Mouse (Mus musculus): ENCODE data around the gene Pgap1.

Gene Pgap1

DNA sequence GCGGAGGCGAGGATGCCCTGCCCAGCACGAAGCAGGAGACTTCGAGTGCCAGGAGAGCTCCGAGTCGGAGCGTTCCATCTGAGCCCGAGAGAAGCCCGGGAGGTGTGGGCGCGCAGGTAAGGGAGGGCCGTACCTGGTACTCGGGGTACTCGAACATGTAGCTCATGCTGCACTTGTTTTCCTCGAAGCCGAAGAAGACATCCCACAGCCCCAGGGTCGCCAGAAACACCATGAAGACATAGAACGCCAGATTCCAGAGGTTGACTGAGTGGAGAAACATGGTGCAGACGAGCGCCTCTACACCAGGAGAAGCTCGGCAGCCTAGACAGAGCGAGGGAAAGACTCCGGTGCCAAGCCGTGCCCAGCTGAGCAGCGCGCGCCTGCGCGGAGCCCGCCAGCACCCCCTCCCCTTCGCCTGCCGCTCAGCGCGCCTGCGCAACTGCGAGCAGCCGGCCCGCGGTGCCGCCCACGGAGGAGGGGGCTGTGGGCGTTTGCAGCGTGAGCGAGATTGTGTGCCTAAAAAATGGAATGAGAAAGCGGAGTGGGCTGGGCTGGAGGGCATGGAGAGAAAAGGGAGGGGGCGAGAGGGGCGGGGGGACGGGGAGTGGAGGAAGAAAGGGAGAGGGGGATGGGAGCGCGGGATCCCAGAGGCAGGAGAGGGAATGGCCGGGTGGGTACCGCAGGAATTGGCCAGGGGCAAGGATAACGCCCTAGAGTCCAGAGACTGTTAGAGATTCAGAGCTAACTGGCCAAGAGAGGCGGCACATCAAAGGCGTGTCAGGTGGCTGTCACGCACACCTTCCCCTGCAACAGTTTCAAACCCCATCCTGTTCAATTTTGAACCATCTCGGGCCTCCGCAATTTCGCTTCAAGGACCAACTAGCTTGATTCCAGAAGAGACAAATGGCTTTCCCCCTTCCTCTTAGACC lies at the start of gene Pgap1:
TSS of gene Pgap1 (minus strand) at position 384 of the 929 bp plus-strand sequence.
- peak; percentile 26 for DNase-seq (ENCODE audit: extremely low spot score, low read depth, low spot score)

DNA sequence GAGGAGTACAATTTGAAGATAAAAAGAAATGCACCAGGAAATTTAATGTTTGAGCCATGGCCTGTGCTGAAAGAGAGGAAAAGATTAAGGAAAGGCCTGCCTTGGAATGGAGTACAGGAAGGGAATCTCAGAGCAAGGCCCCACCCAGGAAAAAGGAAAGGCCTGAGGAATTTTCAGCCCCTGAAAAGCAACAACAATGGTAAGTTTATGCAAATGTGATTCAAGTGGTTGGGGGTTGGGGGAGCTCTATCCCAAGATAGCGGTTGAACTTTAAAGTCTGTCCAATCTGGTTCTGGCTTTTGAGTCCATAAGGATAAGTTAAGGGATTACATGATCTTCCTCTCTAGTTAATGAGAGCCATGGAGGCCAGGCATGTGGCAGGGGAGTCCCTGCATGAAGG lies 49.5 kb upstream of the Pgap1 start:
- no peak for DNase-seq (ENCODE audit: extremely low spot score, low read depth, low spot score)

DNA sequence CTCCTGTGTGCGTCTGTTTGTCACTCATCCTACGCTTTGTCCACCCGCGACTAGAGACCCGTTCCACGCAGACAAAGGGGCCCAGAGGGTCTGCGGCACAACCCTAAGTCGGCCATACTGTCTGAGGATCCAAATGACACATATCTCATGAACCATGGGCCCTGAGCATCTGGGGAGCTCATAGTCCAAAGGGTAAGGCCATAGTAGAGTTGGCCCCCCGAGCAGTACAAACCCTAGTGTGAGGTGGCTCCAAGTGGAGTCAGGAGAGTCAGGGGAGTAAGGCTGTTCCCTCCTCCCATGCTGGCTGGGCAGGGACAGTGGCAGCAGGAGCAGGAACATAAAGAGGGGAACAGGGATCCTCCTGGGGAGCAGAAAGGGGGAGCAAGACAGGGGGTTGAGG lies 44.2 kb upstream of the Pgap1 start:
- DNase-seq (ENCODE audit: extremely low spot score, low read depth, low spot score): no peak

DNA sequence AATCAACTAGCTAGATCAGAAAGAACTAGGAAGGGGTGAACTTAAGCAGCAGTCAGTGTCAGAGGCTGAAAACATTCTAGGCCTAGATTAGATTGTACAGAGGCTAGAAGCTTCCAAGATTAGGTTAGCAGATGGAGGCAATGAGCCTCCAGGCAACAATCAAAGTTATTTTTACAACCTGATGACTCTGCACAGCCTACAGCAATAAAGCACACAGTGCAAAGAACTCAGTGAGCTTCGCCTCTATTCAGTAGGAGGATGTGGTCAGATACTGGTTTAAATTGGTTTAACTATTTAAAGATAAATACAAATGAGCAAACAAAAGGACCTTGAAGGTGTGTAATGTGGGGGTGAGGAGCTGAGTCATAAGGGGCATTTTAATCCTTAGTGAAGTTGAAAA lies 42.8 kb upstream of the Pgap1 start:
- no peak for DNase-seq (ENCODE audit: extremely low spot score, low read depth, low spot score)

DNA sequence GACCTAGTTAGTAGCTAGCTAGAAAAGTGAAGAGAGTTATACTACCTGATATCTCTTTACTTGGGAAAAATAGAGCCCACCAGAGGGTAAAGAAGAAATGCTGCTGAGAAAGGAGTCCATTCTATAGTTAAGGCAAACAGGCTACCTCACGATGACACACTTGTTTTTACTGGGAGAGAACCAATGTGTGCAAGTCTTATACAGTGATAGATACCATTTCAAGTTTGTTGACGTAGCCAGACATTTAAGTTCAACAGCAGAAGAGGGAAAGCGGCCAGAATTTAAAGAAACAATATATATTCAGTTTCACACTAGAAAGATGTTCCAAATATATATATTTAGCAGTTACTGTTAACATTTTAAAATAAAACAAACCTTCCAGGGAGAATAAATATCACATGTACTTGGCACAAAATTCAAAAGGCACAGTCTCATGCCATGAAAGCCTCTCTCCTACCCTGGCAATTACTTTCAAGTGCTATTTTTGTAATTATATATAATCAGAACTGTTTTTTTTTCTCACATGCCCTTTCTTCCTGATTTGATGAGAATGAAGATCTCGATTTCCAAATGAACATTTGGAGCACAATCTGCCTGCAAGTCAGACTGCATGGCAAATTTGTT lies 40.2 kb upstream of the Pgap1 start:
- no peak for DNase-seq (ENCODE audit: extremely low spot score, low read depth, low spot score)

DNA sequence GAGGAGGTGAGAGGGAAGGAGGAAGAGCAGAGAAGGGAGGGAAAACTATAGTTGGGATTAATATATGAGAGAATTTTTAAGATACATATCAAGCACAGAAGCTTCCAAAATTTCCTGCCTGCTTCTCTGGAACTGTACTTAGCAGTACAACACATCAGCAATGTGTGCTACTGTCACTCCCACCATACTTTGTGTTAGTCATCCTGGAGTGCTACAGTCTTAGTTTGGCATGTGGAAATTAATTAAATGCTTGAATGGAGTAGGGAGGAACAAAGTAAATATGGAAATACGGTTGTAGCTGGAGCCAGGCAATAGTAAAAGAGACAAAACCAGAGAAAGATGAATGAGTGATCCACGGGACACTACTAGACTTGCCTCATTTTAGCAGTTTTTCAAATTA lies 38.7 kb upstream of the Pgap1 start:
- DNase-seq (ENCODE audit: extremely low spot score, low read depth, low spot score): no peak

DNA sequence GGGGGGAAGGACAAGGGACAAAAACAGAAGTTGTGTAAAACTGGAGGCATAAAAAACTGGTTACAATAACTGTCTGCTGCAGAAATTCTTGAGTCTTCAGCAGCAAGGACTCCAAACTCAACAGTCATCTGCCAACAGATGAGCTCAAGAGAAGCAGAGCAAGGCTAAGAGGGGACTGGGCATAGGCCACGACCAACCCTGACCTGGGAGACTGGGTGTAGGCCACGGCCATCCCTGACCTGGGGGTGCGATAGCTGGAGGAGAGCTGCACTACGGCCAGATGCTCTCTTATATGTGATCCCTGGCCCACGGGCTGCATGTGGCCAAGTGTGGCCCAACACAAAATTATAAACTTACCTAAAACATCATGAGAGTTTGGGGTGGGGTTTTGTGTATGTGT lies 29.6 kb upstream of the Pgap1 start:
- DNase-seq (ENCODE audit: extremely low spot score, low read depth, low spot score): no peak

DNA sequence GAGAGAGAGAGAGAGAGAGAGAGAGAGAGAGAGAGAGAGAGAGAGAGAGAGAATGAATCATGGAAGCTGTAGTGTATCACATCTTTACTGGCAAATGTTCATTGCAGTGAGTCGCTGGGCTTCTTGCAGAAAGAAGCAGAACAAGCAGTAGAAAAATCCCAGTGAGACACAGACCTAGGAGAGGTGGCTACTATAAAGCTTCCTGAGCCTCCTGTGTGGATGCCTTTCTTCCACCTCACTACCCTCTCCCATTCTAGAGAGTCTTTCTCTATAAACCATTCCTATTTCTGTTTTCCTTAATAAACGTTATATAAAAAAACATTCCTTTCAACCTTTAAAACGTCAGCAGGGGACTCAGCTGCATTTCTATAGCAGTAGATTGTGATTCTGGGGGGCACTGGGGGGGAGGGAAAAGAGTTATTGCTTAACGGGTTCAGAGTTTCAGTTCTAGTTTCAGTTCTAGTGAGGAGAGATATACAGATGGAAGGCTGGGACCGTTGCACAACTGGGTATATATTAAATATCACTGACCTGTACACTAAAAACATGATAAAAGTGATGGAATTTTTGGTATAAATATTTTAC lies 28.6 kb upstream of the Pgap1 start:
- no peak for DNase-seq (ENCODE audit: extremely low spot score, low read depth, low spot score)

DNA sequence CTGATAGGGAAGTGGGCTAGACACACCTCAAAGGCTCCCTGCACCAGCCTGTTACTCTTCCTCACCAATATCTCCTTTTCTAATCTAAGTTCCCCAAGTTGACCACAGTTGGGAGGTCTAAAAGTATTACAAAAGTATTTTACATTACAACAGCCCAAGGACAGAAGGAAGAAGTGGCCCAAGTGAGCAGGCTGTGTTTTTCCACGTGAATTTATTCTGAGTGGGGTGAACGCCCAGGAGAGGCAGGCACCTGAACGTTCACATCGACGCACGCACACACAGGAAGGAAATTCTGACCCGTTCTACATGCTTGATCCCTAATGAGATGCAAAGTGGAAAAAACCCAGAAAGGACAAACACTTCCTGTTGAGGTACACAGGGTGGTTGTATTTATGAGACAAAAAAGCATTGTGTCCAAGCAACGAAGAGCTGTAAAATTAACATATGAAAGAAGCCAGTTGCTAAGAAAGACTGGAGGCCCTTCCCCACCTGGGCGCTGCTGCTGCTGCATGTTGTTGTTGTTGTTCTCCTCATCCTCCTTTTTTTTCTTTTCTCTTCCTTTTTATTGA lies 27.9 kb upstream of the Pgap1 start:
- no peak for DNase-seq (ENCODE audit: extremely low spot score, low read depth, low spot score)

DNA sequence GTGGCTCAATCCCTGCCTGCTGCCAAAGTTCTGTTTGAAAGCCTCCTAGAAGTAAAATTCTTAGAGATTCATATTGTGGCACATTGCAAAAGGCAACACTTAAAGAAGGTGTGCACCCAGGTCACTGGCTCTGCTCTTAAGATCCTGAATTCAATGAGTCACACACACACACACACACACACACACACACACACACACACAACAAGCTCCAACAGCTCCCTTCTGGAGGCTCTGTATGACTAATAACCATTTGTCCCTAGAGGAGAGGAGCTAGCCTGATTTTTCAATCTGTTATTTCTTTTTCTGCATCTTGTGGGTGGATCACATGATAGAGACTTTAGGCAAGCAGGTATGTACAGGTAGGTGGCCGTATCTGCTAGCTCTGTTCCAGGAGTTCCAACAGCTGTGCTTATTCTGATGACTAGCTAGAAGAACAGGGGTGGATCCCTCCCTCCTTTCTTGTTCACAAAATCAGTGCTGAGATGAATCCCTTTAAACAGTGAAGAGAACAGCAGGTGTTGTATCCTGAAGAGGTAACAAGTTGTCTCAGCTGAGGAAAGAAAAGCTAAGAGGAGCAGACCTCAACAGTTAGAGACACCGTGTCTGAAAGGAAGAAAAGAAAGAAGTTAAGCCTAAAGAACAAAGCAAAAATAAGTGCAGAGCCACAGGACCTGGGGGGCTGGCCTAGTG lies 27.2 kb upstream of the Pgap1 start:
- no peak for DNase-seq (ENCODE audit: extremely low spot score, low read depth, low spot score)

DNA sequence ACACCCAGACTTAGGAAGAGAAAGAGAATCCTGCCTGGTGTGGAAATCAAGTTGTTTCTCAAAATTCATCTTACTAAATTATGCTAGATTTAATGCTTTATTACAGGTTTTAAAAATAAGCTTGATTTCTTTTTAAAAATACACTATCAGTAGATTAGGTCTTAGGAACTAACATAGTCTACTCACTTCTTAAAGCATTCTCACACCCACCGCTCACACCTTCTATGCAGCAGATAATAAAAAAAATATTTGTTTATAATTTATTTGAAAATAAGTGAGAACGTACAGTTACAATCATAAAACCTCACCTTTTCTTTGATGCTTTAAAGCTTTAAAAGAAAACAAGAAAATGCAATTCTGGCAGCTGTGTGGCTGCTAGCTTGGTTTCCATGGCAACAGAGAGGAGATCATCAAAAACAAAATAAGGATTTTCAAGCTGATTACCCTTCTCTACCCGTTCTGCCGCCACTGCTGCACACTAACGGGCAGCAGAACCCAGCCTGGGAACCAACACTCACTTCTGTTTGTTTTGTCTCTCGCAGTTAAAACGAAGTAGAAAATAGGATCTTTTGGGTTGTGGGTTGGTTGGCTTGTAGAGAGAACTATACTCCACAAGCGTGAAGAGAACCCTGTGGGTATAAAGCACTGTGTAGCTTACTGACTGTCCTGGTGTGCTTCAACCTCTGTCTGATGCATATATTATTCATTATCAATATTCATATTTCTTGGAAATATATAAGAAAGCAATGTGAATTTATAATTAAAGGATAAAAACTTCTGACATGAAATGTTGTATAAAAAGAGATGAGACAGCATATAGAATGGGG lies 21.1 kb upstream of the Pgap1 start:
- no peak for DNase-seq (ENCODE audit: extremely low spot score, low read depth, low spot score)

DNA sequence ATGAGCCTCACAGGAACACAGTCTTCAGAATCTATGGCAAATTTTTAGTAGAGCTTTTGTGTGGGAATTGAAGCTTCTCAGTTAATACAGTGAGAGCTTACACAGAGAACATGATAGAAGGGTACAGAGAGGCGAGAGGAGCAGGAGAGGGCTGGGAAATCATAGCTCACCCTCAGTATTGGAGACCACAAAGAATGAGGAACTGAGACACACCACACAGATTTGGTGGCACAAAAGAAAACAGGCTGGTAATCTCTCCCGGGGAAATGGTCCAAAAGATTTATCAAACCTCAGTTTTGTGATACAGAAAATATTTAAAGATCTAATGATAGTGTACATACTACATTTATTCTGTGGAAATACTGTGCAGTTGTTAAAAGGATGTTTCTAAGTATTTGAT lies 11.6 kb upstream of the Pgap1 start:
- no peak for DNase-seq (ENCODE audit: extremely low spot score, low read depth, low spot score)

DNA sequence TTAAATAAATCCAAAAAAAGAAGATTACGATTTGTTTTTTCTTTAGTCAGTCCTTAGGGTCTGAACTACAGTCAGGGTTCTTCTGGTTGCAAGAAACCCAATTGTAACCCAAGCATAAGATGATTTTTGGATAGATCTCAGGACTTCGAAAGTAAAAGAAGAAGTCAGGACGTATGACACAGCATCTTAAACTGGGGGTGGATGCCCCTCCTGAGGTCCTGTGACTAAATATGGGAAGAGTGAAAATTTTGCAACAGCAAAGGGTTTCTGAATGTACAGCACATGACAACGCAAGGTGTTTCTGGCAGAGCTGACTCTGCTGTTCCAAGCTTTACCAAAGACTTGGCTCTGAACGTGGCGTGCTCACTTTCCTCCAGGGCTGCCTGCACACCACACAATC lies 6.4 kb upstream of the Pgap1 start:
- DNase-seq (ENCODE audit: extremely low spot score, low read depth, low spot score): no peak

DNA sequence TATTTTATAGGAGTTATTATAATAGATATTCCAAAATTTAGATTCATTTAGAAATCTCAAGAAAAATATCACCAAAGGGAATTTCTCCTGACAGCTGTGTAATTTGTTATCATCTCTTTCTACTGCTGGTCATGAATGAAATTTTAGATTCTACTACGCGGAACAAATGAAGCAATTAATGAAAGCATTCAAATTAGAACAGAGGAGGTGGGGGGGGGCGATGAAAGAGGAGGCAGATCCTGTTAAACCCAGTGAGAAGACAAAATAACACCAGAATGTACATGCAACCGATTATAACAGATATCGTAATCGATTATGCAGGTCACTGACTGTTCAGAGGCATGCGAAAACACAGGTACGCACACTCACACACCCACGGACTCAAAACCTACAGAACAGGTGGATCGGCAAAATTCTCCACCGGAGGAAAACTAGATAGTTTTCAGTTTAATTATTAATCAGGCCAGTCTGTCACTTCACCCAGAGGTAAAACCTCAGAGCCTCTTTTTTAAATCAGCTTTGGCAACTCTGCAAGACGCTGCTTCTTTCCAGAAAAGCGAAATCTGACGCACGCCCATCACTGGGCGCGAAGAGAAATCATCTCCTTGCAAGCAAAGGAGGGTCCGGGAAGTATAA lies 780 bp downstream of the Pgap1 start:
- no peak for DNase-seq (ENCODE audit: extremely low spot score, low read depth, low spot score)

DNA sequence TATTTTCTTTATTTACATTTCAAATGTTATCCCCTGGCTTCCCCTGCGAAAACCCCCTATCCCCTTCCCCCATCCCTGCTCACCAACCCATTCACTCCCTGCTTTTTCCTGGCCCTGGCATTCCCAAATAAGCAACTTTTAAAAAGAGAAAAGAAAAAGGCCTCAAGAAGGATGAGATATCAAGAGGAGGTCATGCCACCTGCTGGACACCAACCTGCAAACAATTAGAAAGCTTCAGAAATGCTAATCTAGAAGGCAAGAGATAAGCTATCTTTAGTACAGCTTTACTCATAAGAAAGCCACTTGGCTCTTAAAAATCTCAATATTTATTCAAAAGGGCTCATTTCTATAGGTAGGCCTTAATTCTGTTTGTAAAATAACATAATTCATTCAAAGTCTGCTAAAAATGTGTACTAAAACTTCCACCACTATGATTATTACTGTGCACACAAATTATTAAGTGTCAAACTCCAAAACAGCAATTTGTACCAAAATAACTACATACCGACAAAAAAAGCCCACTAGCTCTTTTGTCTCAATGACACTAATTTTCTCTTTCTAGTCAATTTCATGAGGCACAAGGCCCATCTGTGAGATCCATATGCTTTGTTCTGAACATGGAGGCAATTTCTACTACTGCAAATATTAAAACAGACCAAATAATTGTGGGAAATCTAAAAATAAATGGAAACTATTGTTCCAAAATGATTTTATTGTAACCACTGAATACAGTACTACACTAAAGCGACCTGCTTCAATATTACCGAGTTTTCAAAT lies 1.9 kb downstream of the Pgap1 start:
- DNase-seq (ENCODE audit: extremely low spot score, low read depth, low spot score): no peak

DNA sequence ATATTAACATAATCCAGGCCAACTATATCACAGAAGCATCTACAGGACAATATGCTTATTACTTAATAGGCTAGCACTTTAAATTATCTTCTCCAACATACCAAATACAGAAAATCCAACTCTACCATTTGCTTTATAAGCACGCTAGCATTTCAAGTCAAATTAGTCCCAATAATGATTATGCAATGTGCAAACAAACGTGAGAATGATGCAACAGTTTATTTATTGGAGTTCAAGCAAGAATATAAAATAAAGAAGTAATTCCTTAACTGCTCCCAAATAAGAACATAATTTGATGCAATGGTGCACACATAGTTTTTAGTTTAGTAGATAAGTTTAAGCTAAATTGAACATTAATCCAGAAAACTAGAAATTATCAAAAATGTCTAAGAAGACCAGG lies 4.9 kb downstream of the Pgap1 start:
- no peak for DNase-seq (ENCODE audit: extremely low spot score, low read depth, low spot score)

DNA sequence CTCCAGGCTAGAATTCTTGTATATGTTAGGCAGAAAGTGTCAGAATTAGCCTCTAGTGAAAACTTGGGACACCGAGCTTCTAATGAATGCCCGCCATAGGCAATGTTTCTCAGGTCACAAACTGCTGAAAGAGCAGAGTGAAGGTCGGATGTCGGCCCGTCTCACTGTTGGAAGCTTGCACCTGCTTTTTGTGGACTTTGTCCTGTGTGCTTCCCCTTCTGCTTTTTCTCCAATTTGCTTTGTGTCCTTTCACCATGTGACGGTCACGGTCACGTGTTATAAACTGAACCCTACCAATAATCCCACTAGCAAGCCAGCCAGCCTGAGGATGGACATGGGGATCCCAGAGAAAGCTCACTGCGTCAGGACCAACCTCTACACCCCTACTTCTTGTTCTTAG lies 12.3 kb downstream of the Pgap1 start:
- DNase-seq (ENCODE audit: extremely low spot score, low read depth, low spot score): no peak

DNA sequence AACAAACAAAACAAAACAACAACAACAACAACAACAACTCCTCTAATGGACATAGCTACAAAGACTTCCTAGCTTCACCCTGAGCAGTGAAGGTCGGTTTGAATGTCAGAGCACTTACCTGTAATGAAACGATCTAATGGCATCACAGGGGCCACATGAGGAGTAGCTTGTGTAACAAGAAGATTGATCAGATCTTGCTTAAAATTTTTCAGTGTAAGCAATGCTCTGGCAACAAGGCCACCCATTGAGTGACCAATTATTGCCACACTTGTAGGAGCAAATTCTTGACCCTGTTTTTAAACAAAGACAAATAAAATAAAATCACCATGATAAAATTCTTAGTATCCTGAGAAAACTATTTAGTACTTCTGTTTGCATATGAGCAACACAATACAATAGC lies 14.6 kb downstream of the Pgap1 start:
- no peak for DNase-seq (ENCODE audit: extremely low spot score, low read depth, low spot score)

DNA sequence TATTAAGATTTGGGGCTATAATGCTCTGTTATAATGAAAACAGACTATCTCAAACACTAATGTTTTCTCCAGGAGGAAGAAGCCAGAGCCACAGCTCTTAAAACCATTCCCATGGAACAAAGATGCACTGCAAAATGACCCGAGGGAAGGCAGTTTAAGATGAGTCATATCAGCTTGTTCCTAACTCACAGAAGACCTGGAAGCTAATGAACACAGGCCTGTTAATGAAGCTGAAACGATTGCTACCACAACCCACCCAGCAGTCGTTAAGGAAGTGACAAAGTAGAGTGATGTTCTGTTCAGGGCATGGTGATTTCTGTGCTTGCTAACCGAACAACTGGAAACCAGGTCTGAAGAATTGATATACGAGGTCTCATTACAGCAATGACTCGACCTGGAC lies 26.3 kb downstream of the Pgap1 start:
- DNase-seq (ENCODE audit: extremely low spot score, low read depth, low spot score): no peak

Data from hindlimb bud, embryonic 11.5 days (tissue).